Mouse (Mus musculus) stomach, postnatal 0 days (tissue): ENCODE data around the gene Alox5. TPM values are rescaled to one million over a fixed set of nuclear protein-coding genes. Genes with fewer than 3 reads are reported as not detected.

ENCODE experiments used
- ATAC-seq: fragments of 200-750 bp; cut with Nextera tagmentation; 2 replicates; pipeline ENCODE4 v1.8.0; 2017; ENCODE audit not compliant: low FRiP score, low TSS enrichment
- DNase-seq: peaks from one replicate; pipeline ENCODE4 v3.0.0-alpha.2; 2016; ENCODE audit warnings: low spot score
- H3K27ac ChIP-seq: fragments of 300-500 bp; sonication (generic); replicated peaks from 2 replicates; pipeline ENCODE4 v1.5.1; 2014; ENCODE audit warnings: mild to moderate bottlenecking, control low read depth
- H3K27me3 ChIP-seq: fragments of 300-500 bp; sonication (generic); 2 replicates; pipeline ENCODE4 v1.6.1; 2014; ENCODE audit warnings: low read length; ENCODE audit not compliant: control insufficient read depth, insufficient read depth
- H3K36me3 ChIP-seq: fragments of 300-500 bp; sonication (generic); 2 replicates; pipeline ENCODE4 v1.6.1; 2014; ENCODE audit warnings: low read length, mixed read lengths; ENCODE audit not compliant: control insufficient read depth, insufficient read depth
- H3K4me1 ChIP-seq: fragments of 300-500 bp; sonication (generic); replicated peaks from 2 replicates; pipeline ENCODE4 v1.6.1; 2014; ENCODE audit warnings: antibody characterized with exemption; ENCODE audit not compliant: control insufficient read depth, insufficient read depth
- H3K4me2 ChIP-seq: fragments of 300-500 bp; sonication (generic); replicated peaks from 2 replicates; pipeline ENCODE4 v1.6.1; 2014; ENCODE audit warnings: low read depth, mild to moderate bottlenecking, control low read depth, moderate library complexity
- H3K4me3 ChIP-seq: fragments of 300-500 bp; sonication (generic); 2 replicates; pipeline ENCODE4 v1.5.1; 2014; ENCODE audit warnings: low read depth, low read length, control low read depth
- H3K9ac ChIP-seq: fragments of 300-500 bp; sonication (generic); 2 replicates; pipeline ENCODE4 v1.6.1; 2014; ENCODE audit warnings: mild to moderate bottlenecking, low read length, control low read depth, mixed read lengths
- H3K9me3 ChIP-seq: fragments of 300-500 bp; sonication (generic); 2 replicates; pipeline ENCODE4 v1.6.1; 2016; ENCODE audit warnings: low read length; ENCODE audit not compliant: control insufficient read depth
- CTCF ChIP-seq: IDR thresholded peaks from 2 replicates; pipeline ENCODE4 v1.5.1; 2016; ENCODE audit warnings: antibody characterized with exemption, low read depth, mild to moderate bottlenecking, moderate library complexity
- EP300 ChIP-seq: optimal IDR thresholded peaks from 2 replicates; pipeline ENCODE3; 2016; ENCODE audit warnings: antibody characterized with exemption
- WGBS: fragments of 180-500 bp; shearing (Covaris S2); extraction: QIAGEN DNeasy Blood & Tissue Kit; methylation state at CpG from one replicate; pipeline ENCODE4 v1.1.7; 2014; 5-methylcytosine and 5-hydroxymethylcytosine counted together
- polyA plus RNA-seq: library from polyadenylated mRNA; unstranded; fragments of >200 nt; fragmentation: Nextera tagmentation; extraction: Ambion mirVana; gene quantifications from 2 replicates; pipeline ENCODE4 v1.2.1, GENCODE M21; 2015

Gene Alox5
- polyA plus RNA-seq, 1 experiment from 2014 or later, result 1.3 TPM

- DNase-seq, result no peak
- no peak overlapping the region for H3K27ac ChIP-seq
- no peaks in the 10 kb centered on the region for H3K27me3 ChIP-seq
- H3K4me2 ChIP-seq, result no peak overlapping the region
- TF ChIP-seq CTCF (no peak), EP300 (no peak)
- H3K4me1 ChIP-seq, result no peaks in the 10 kb centered on the region
- H3K36me3 ChIP-seq, result no peaks in the 10 kb centered on the region
- no peaks in the 10 kb centered on the region for H3K9me3 ChIP-seq
- ATAC-seq, result no peak
- WGBS, result 86% methylated on average over 7 of the region's 7 CpGs
- no peak overlapping the region for H3K4me3 ChIP-seq
- no peak overlapping the region for H3K9ac ChIP-seq
Measured at GRCm38 (mm10) chr6:116422991-116423390, 38.0 kb downstream of the Alox5 start.

GRCm38 (mm10) chr6:116420271-116420670 is 40.7 kb downstream of the Alox5 start:
- H3K27ac ChIP-seq, result no peak overlapping the region
- ATAC-seq (no peak), DNase-seq (no peak)
- H3K9ac ChIP-seq, result no peak overlapping the region
- no peaks in the 10 kb centered on the region for H3K9me3 ChIP-seq
- H3K4me1 ChIP-seq, result no peaks in the 10 kb centered on the region
- H3K36me3 ChIP-seq, result no peaks in the 10 kb centered on the region
- H3K27me3 ChIP-seq, result no peaks in the 10 kb centered on the region
- no peak overlapping the region for H3K4me3 ChIP-seq
- H3K4me2 ChIP-seq, result no peak overlapping the region
- TF ChIP-seq CTCF, result no peak
- TF ChIP-seq EP300, result no peak
- WGBS, result 70% methylated on average over 10 of the region's 10 CpGs

- Histone ChIP-seq H3K9ac (no peak overlapping the region), H3K9me3 (no peaks in the 10 kb centered on the region), H3K27me3 (no peaks in the 10 kb centered on the region), H3K4me1 (no peaks in the 10 kb centered on the region), H3K4me2 (no peak overlapping the region), H3K36me3 (no peaks in the 10 kb centered on the region), H3K4me3 (no peak overlapping the region), H3K27ac (no peak overlapping the region)
- TF ChIP-seq EP300 (no peak), CTCF (no peak)
- WGBS, result 54% methylated on average over 6 of the region's 6 CpGs
- ATAC-seq (no peak), DNase-seq (no peak)
Measured at GRCm38 (mm10) chr6:116419699-116420098, 41.3 kb downstream of the Alox5 start.

GRCm38 (mm10) chr6:116418487-116418886 is 42.5 kb downstream of the Alox5 start:
- no peak overlapping the region for H3K4me3 ChIP-seq
- H3K4me2 ChIP-seq, result no peak overlapping the region
- no peaks in the 10 kb centered on the region for H3K36me3 ChIP-seq
- H3K9ac ChIP-seq, result no peak overlapping the region
- no peak overlapping the region for H3K27ac ChIP-seq
- DNase-seq (no peak), ATAC-seq (no peak)
- no peaks in the 10 kb centered on the region for H3K9me3 ChIP-seq
- no peaks in the 10 kb centered on the region for H3K4me1 ChIP-seq
- no peak for TF ChIP-seq CTCF
- no peaks in the 10 kb centered on the region for H3K27me3 ChIP-seq
- WGBS, result 60% methylated on average over 1 of the region's 1 CpGs

- no peaks in the 10 kb centered on the region for H3K36me3 ChIP-seq
- DNase-seq, result no peak
- no peak overlapping the region for H3K27ac ChIP-seq
- no peak overlapping the region for H3K9ac ChIP-seq
- H3K4me1 ChIP-seq, result no peaks in the 10 kb centered on the region
- H3K4me2 ChIP-seq, result no peak overlapping the region
- WGBS, result 64% methylated on average over 6 of the region's 6 CpGs
- H3K27me3 ChIP-seq, result no peaks in the 10 kb centered on the region
- no peak for ATAC-seq
- H3K4me3 ChIP-seq, result no peak overlapping the region
- H3K9me3 ChIP-seq, result no peaks in the 10 kb centered on the region
- peak; percentile 63 for TF ChIP-seq CTCF
- TF ChIP-seq EP300, result no peak
Measured at GRCm38 (mm10) chr6:116417518-116418315, 43.3 kb downstream of the Alox5 start.

- TF ChIP-seq EP300 (no peak), CTCF (no peak)
- no peak overlapping the region for H3K4me2 ChIP-seq
- H3K36me3 ChIP-seq, result no peaks in the 10 kb centered on the region
- H3K9me3 ChIP-seq, result no peaks in the 10 kb centered on the region
- H3K9ac ChIP-seq, result no peak overlapping the region
- WGBS, result 81% methylated on average over 6 of the region's 6 CpGs
- H3K27me3 ChIP-seq, result no peaks in the 10 kb centered on the region
- ATAC-seq, result no peak
- DNase-seq, result no peak
- H3K4me3 ChIP-seq, result no peak overlapping the region
- H3K27ac ChIP-seq, result no peak overlapping the region
- no peaks in the 10 kb centered on the region for H3K4me1 ChIP-seq
Measured at GRCm38 (mm10) chr6:116416000-116416552, 44.9 kb downstream of the Alox5 start.
